ENCODE assay signal across 7 mouse cellular contexts in the genomic region with DNA sequence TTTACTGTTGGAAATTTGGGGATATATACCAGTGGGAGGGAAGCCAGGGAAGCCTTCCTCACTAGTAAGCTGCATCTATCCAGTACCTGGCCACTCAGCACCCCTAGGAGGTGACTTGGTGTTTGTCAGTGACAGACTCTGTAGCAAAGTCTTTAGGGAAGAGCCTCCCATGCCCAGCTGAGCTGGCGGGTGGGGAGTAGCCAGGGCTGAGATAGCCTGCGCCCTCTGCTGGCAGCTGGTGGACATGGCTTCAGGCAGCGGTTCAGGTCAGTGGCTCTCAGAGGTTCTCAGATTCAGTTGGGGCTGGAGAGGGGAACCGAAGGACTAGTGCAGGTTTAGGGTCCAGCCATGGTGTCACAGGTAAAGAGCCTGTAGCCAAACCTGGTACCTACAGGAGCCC. TPM values are rescaled to one million over a fixed set of nuclear protein-coding genes. Genes with fewer than 3 reads are reported as not detected.
DNase-seq lines count a peak whose midpoint lies in the region; ATAC-seq lines count a peak whose summit lies in the region.

No protein-coding gene starts in this region.

- H3K27ac ChIP-seq in hindbrain, embryonic 15.5 days (replicated peaks) = no peak overlapping the region
- H3K27ac ChIP-seq in midbrain, embryonic 13.5 days = no peak overlapping the region

- no peaks in the 10 kb centered on the region for H3K9me3 ChIP-seq in hindbrain, embryonic 15.5 days
- H3K9me3 ChIP-seq in midbrain, embryonic 13.5 days = no peaks in the 10 kb centered on the region

- H3K9ac ChIP-seq in hindbrain, embryonic 15.5 days = no peak overlapping the region
- no peak overlapping the region for H3K9ac ChIP-seq in midbrain, embryonic 13.5 days (replicated peaks)

- intact Hi-C loops in left cerebral cortex, postnatal 25 days (cut with DNase I) = loop anchor here (2.0 kb wide), 1 partner anchor 256 kb away; no protein-coding TSS in a partner anchor

- H3K4me2 ChIP-seq in hindbrain, embryonic 15.5 days = no peak overlapping the region
- no peak overlapping the region for H3K4me2 ChIP-seq in midbrain, embryonic 13.5 days (replicated peaks)

- peak; percentile 77 for DNase-seq in R1 (ENCODE audit: low read depth, low spot score)
- DNase-seq in cerebellum, adult 11 months = peak; percentile 65
- peak; percentile 75 for DNase-seq in forelimb bud, embryonic 11.5 days (ENCODE audit: low read depth, low spot score)
- DNase-seq in left cerebral cortex, postnatal 25 days (ENCODE audit: low spot score in 2 of 2) = peak; percentile 49 to 51
- DNase-seq in spleen, adult 18-20 months = peak; percentile 40 to 67

- no peaks in the 10 kb centered on the region for H3K4me1 ChIP-seq in hindbrain, embryonic 15.5 days (replicated peaks)
- H3K4me1 ChIP-seq in midbrain, embryonic 13.5 days (replicated peaks) = no peaks in the 10 kb centered on the region

- ATAC-seq in hindbrain, embryonic 15.5 days (ENCODE audit: low FRiP score, low read depth) = 0 out of 2 replicates have a peak, but pooled peaks have one; percentile 33
- ATAC-seq in midbrain, embryonic 13.5 days = peak; percentile 55; the same call in 1 of the 2 replicates

- H3K4me3 ChIP-seq in hindbrain, embryonic 15.5 days = no peak overlapping the region
- H3K4me3 ChIP-seq in midbrain, embryonic 13.5 days (replicated peaks) = no peak overlapping the region

- peaks cover 28% of the 10 kb centered on the region for H3K36me3 ChIP-seq in hindbrain, embryonic 15.5 days
- peaks cover 42% of the 10 kb centered on the region for H3K36me3 ChIP-seq in midbrain, embryonic 13.5 days

- H3K27me3 ChIP-seq in hindbrain, embryonic 15.5 days = no peaks in the 10 kb centered on the region
- no peaks in the 10 kb centered on the region for H3K27me3 ChIP-seq in midbrain, embryonic 13.5 days

- 13% methylated on average over 4 of the region's 4 CpGs for WGBS in hindbrain, embryonic 15.5 days
- 8% methylated on average over 4 of the region's 4 CpGs for WGBS in midbrain, embryonic 13.5 days

RNA-seq across cellular contexts. Expression of a gene that starts 31.4 kb away (rescaled TPM):
- 2.6 and 2.7 TPM in 2 replicates for polyA plus RNA-seq in hindbrain, embryonic 15.5 days (2015; fragmentation: Nextera tagmentation; extraction: Ambion mirVana)
- 1 to 10 TPM; 2.7 TPM for total RNA-seq in left cerebral cortex, postnatal 25 days (2021)
- polyA plus RNA-seq in midbrain, embryonic 13.5 days (2015; fragmentation: Nextera tagmentation; extraction: Ambion mirVana) = 2.4 and 3.4 TPM in 2 replicates

RNA-seq across cellular contexts. Expression of a gene that starts 53.9 kb away (rescaled TPM):
- 81.2 and 91.4 TPM in 2 replicates for polyA plus RNA-seq in hindbrain, embryonic 15.5 days (2015; fragmentation: Nextera tagmentation; extraction: Ambion mirVana)
- 10 to 100 TPM; 49.2 to 52.0 TPM for total RNA-seq in left cerebral cortex, postnatal 25 days (2021)
- polyA plus RNA-seq in midbrain, embryonic 13.5 days (2015; fragmentation: Nextera tagmentation; extraction: Ambion mirVana) = 114 and 117 TPM in 2 replicates
